Mouse (Mus musculus) megakaryocyte, embryonic 14.5 days (primary cell): ENCODE data around the gene Fam155a.

Experiments used
- FLI1 ChIP-seq: IDR thresholded peaks from 2 replicates; pipeline ENCODE4 v1.6.1; 2012; ENCODE audit warnings: low read length, inconsistent platforms, mixed read lengths
- GATA1 ChIP-seq: IDR thresholded peaks from 3 replicates; pipeline ENCODE4 v1.6.1; 2012; ENCODE audit warnings: mixed read lengths, low read length, inconsistent platforms, borderline replicate concordance

DNA sequence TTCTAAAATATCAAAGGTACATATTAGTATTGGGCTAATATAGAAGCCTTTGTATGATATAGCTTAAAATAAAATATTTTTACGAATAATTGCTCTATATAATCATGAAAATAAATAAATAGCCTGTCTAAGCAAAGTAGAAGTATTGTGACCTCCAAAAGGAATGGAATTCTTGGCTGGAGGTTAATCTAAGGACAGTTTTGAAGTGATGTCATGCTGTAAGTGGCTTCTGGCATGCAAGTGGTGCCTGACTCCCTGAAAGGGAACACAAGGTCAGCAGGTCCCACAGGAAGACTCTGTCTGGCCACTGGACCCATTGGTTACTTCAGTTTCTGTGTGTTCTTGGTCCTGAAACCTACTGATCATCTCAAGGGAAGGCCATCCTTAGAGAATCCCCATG, 117.3 kb downstream of the Fam155a start:
- TF ChIP-seq GATA1 (no peak), FLI1 (no peak)
